Mouse (Mus musculus) small intestine, adult 2 months (tissue): ENCODE data around the gene Itprip.

Experiments used
- CTCF ChIP-seq: fragments of 200-500 bp; IDR thresholded peaks from 2 replicates; pipeline ENCODE4 v1.5.1; 2012; ENCODE audit warnings: low read depth, mild to moderate bottlenecking, control low read depth, inconsistent platforms, low read length, moderate library complexity, mixed read lengths; ENCODE audit not compliant: insufficient replicate concordance, insufficient read length; ENCODE audit errors: extremely low read depth
- POLR2A ChIP-seq: fragments of 200-500 bp; IDR thresholded peaks from 2 replicates; pipeline ENCODE4 v1.6.1; 2012; ENCODE audit warnings: low read depth, mild to moderate bottlenecking, control low read depth, inconsistent platforms, low read length, moderate library complexity

DNA sequence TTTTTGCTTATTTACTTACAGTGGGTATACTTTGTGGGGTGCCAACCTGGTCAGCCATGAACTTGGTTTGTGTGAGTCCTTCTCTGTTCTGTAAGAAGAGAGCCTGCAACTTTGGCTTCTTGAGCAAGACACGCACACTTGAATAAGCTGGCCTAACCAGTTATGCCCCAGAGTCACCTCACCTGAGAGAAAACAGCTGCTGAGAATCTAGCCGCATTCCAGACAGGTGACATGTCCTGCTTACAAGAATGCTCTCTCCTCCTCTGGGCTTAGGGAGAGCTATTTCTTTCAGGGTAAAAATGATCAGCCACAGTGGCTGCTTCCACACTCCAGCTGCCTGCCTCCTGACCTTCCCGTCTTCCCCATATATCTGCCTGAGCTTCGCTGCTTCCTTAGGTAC, 9.9 kb upstream of the Itprip start:
- TF ChIP-seq CTCF (no peak), POLR2A (no peak)
